Mouse (Mus musculus): ENCODE measurements around the gene Gm49395. TPM values are rescaled to one million over a fixed set of nuclear protein-coding genes. Genes with fewer than 3 reads are reported as not detected.

The Gm49395 gene
- total RNA-seq, 2 experiments from 2014 or later, result 3.0 to 4.6 TPM

DNA sequence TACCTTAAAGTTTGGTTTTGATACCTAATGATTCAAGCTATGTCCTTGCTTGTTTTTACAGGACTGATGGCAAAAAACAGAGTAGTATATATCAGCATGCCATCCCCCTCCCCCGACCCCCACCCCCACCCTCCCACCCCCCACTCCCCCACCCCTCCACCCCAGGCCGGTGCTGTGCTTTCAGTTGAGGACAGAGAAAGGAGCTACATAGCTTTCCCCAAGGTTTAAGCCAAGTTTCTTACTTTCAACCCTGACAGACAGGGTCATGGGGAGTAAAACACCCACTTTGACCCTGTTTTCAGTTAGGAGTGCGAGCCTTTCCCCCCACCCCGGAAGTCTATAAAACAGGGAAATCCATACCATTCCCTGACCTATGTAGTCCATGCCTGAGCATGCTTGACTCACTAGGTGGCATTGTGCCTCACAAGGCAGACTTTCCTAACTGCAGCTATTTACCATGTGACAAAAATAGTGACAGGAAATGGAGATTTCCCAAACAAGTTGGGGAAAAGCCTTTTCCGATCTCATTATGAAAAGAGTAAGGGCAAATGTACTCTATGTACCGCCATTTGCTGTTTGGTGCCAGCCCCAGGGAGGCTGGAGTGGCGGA is 98.2 kb downstream of the Gm49395 start:
- no peak for DNase-seq
- intact Hi-C loops (cut with DNase I; ENCODE audit: low total_unique reads), result no loop called here

DNA sequence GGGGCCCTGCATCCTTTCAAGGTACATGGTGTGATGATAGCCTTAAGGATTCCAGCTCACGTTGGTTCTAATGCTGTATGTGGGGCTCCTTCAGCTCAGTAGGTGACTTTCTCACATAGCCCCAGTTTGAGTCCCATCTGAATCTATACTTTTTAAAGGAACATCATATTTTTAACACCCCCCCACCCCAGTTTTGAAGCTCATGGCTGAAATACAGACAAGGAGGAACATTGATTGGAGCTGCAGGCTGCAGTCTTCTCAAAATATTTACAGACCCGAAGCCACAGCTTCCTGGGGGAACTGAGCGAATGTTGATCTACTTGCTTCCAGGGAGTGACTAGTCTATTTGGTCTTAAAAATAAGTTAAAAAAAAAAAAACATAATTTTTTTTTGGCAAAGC is 98.9 kb downstream of the Gm49395 start:
- DNase-seq, result no peak
- intact Hi-C loops (cut with DNase I; ENCODE audit: low total_unique reads), result no loop called here

DNA sequence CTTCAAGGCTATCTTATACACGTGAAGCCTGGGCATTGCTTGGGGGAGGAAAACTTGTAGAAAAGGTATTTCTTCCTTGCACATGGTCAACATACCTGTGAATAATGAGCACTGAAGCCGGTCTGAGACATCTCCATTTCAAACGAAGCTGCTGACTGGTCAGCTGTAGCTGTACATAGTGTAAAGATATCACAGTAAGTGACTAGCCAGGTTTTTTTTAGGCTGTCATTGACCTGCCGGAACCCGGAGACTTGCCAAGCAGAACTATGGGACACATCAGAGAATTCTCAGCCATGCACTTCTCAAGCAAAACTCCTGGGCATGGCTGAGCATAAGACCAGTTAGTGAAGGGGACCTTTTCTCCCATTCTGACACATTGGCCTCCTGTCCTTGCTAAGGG is 99.6 kb downstream of the Gm49395 start:
- DNase-seq, result no peak
- intact Hi-C loops (cut with DNase I; ENCODE audit: low total_unique reads), result no loop called here

DNA sequence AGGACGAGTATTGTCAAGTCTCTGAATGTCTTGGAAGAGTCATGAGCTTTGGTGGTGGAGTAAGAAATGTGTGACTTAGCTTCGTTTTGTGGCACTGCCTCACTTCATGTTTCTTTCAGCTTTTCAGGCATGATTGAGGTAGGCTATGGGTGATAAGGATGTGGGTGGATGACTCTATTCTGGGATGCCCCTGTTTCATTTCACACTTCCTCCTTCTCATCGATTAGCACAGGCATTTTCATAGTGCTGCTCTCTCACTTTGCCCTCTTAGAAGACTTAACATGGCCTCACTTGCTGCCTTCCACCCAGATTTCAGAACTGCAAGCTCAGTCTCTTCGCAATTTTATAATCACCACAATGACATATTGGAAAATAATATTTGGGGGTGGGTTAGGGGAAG is 102.1 kb downstream of the Gm49395 start:
- intact Hi-C loops (cut with DNase I; ENCODE audit: low total_unique reads), result no loop called here
- no peak for DNase-seq

DNA sequence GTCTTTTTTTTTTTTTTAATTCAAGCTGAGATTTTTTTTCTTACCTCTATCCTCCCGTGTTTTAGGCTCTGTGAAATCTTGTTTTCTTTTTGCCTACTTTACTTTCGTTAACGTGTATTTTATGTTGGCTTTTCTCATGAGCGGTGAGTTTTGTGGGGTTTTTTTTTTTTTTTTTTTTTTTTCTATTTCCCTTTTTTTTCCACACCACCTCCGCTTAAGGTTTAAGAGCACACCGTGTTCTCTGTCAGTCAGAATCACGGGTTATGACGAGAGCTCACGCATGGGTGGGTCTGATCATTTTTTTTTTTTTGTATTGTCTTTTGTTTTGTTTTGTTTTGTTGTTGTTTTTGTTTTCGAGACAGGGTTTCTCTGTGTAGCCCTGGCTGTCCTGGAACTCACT is 103.6 kb downstream of the Gm49395 start:
- intact Hi-C loops (cut with DNase I; ENCODE audit: low total_unique reads), result no loop called here
- no peak for DNase-seq

DNA sequence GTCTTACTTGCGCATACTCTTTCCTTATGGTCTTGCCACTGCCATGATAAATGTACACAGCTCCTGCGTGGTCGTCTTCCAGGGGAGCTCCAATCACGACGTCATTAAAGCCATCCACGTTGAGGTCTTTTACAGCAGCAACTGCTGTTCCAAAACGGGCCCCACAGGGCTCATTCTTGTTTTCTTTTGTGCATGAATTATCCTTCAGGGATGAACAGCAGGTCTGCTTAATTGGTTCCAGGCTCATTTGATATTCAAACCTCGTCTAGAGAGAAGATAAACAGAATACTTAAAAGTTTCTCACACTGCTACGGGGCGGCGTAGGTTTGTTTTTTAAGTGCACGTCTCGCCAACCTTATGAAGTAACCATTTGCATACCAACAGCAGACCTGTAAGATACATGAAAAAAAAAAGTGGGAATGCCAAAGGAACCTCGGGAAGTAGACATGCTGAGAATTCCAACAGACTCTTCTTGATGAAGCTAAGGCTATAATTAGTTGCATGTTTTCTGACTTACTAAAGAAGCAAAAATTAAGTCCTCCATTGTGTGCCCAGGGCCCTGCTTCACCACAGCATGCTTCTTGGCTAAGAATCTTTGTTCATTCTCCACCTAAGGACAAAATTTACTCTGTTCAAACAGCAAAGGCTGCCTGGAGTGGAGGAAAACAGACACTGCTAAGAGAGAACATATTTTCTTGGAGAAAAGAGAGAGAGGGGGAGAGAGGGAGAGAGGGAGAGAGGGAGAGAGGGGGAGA is 109.3 kb downstream of the Gm49395 start:
- intact Hi-C loops (cut with DNase I; ENCODE audit: low total_unique reads), result no loop called here
- no peak for DNase-seq

DNA sequence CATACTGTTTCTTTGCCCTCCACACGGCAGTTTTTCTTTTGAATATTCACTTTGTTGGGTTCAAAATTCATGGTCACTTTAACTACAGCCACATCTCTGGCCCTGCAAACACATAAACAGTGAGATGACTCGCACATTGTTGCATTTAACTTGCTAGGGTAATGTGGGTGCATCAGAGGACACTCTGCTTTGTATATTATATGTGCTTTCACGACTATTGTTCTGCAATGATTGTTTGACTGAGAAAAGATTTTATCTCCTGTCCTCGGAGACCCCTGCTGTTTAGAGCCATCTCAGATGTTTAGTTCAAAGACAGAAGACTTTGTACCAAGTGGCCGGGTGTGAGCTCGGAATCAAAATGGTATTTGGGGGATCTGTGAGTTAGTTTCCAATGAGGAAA is 114.1 kb downstream of the Gm49395 start:
- intact Hi-C loops (cut with DNase I; ENCODE audit: low total_unique reads), result loop anchor here (10.0 kb wide), 1 partner anchor 237 kb away; no protein-coding TSS in a partner anchor
- DNase-seq, result no peak

DNA sequence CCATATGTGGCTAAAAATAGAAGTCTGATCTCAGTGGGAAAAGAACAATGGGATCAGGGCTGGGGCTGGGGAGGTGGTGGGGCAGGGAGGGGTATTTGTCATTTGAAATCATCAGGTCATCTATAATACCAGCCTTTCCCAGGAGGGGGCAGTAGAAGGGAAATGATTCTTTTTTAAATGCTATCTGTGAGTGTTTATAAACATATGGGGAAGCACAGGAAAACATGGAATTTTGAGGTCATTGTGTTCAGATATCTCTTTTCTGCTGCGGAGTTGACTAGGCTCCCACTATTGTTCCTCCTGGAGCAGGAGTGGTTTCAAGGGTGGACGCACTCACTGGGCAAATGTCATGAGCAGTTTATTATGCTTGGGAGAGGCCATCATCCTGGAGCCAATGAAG is 114.6 kb downstream of the Gm49395 start:
- intact Hi-C loops (cut with DNase I; ENCODE audit: low total_unique reads), result loop anchor here (10.0 kb wide), 1 partner anchor 238 kb away; no protein-coding TSS in a partner anchor
- no peak for DNase-seq

Other genes with a start within 250 kb of the Gm49395 start
- gene Itga2, start 169.8 kb downstream of the Gm49395 start, total RNA-seq (2021), result 1 to 10 TPM; 2.6 to 5.6 TPM
- gene Pelo, start 11.7 kb downstream of the Gm49395 start, total RNA-seq (2021), result 10 to 100 TPM; 10.1 to 12.2 TPM
- gene Itga1, start within 50 bp of the Gm49395 start, total RNA-seq (2021), result 10 to 100 TPM; 26.1 to 28.0 TPM

All from gastrocnemius, postnatal 14 days (tissue).